Mouse (Mus musculus) CH12.LX (cell line): ENCODE data around the gene Vmn2r30. TPM values are rescaled to one million over a fixed set of nuclear protein-coding genes. Genes with fewer than 3 reads are reported as not detected.

Source experiments
- polyA plus RNA-seq: library from polyadenylated mRNA; unstranded; fragments of >175 nt; gene quantifications from 2 replicates; pipeline ENCODE4 v1.2.1, GENCODE M21; 2012; ENCODE audit warnings: low read depth; ENCODE audit not compliant: insufficient read length
- total RNA-seq, 2 experiments: library from RNA; depleted of rRNA; stranded (reverse); fragments of 300-350 nt in 1 of 2; fragments of >200 nt in 1 of 2; gene quantifications; 2 replicates each; pipeline ENCODE4 v1.2.3; 2012 to 2014

Vmn2r30 gene
- total and polyA plus RNA-seq, 3 experiments = not detected

Other genes with a start within 250 kb of the Vmn2r30 start
- 18.1 and 19.7 TPM in 2 replicates for gene Zfp954, start 216.1 kb downstream of the Vmn2r30 start, total RNA-seq (2012; rRNA removed)
- 18.6 and 19.4 TPM in 2 replicates for gene Zfp954, start 216.1 kb downstream of the Vmn2r30 start, total RNA-seq (2014; rRNA removed)
- gene Zfp954, start 216.1 kb downstream of the Vmn2r30 start, polyA plus RNA-seq = 7.5 and 7.6 TPM in 2 replicates
- gene Zfp773, start 200.9 kb downstream of the Vmn2r30 start, total RNA-seq (2012; rRNA removed) = 3.4 and 5.1 TPM in 2 replicates
- 4.3 and 4.4 TPM in 2 replicates for gene Zfp773, start 200.9 kb downstream of the Vmn2r30 start, total RNA-seq (2014; rRNA removed)
- gene Zfp773, start 200.9 kb downstream of the Vmn2r30 start, polyA plus RNA-seq = 6.4 and 7.0 TPM in 2 replicates
- gene Zfp418, start 166.3 kb downstream of the Vmn2r30 start, total RNA-seq (2012; rRNA removed) = 1.8 and 2.2 TPM in 2 replicates
- 0.92 and 1.3 TPM in 2 replicates for gene Zfp418, start 166.3 kb downstream of the Vmn2r30 start, total RNA-seq (2014; rRNA removed)
- gene Zfp418, start 166.3 kb downstream of the Vmn2r30 start, polyA plus RNA-seq = 0.89 and 1.2 TPM in 2 replicates
- gene Zfp772, start 127.6 kb downstream of the Vmn2r30 start, total RNA-seq (2012; rRNA removed) = 2.5 and 2.8 TPM in 2 replicates
- gene Zfp772, start 127.6 kb downstream of the Vmn2r30 start, total RNA-seq (2014; rRNA removed) = 3.4 and 3.5 TPM in 2 replicates
- gene Zfp772, start 127.6 kb downstream of the Vmn2r30 start, polyA plus RNA-seq = 1.6 and 1.7 TPM in 2 replicates
- not detected in 2 replicates for gene Vmn2r29, start 90.3 kb downstream of the Vmn2r30 start, total RNA-seq (2012; rRNA removed)
- gene Vmn2r29, start 90.3 kb downstream of the Vmn2r30 start, total RNA-seq (2014; rRNA removed) = not detected in 2 replicates
- not detected in 2 replicates for gene Vmn2r29, start 90.3 kb downstream of the Vmn2r30 start, polyA plus RNA-seq
- gene Gm45844, start 59.3 kb downstream of the Vmn2r30 start, total RNA-seq (2012; rRNA removed) = 0.08 and 0.34 TPM in 2 replicates
- not detected in 2 replicates for gene Gm45844, start 59.3 kb downstream of the Vmn2r30 start, total RNA-seq (2014; rRNA removed)
- gene Gm45844, start 59.3 kb downstream of the Vmn2r30 start, polyA plus RNA-seq = not detected in 2 replicates
- 12.1 and 13.2 TPM in 2 replicates for gene Clcn4, start 36.8 kb downstream of the Vmn2r30 start, total RNA-seq (2012; rRNA removed)
- 14.4 and 14.5 TPM in 2 replicates for gene Clcn4, start 36.8 kb downstream of the Vmn2r30 start, total RNA-seq (2014; rRNA removed)
- gene Clcn4, start 36.8 kb downstream of the Vmn2r30 start, polyA plus RNA-seq = 10.6 and 10.7 TPM in 2 replicates
- not detected in 2 replicates for gene Gm45783, start 37.0 kb upstream of the Vmn2r30 start, total RNA-seq (2012; rRNA removed)
- gene Gm45783, start 37.0 kb upstream of the Vmn2r30 start, total RNA-seq (2014; rRNA removed) = not detected in 2 replicates
- gene Gm45783, start 37.0 kb upstream of the Vmn2r30 start, polyA plus RNA-seq = not detected in 2 replicates
- gene Vmn2r31, start 62.1 kb upstream of the Vmn2r30 start, total RNA-seq (2012; rRNA removed) = not detected in 2 replicates
- gene Vmn2r31, start 62.1 kb upstream of the Vmn2r30 start, total RNA-seq (2014; rRNA removed) = not detected in 2 replicates
- not detected in 2 replicates for gene Vmn2r31, start 62.1 kb upstream of the Vmn2r30 start, polyA plus RNA-seq
- gene Vmn2r32, start 142.4 kb upstream of the Vmn2r30 start, total RNA-seq (2012; rRNA removed) = not detected in 2 replicates
- gene Vmn2r32, start 142.4 kb upstream of the Vmn2r30 start, total RNA-seq (2014; rRNA removed) = not detected in 2 replicates
- gene Vmn2r32, start 142.4 kb upstream of the Vmn2r30 start, polyA plus RNA-seq = not detected in 2 replicates
- gene Vmn2r33, start 229.2 kb upstream of the Vmn2r30 start, total RNA-seq (2012; rRNA removed) = not detected in 2 replicates
- gene Vmn2r33, start 229.2 kb upstream of the Vmn2r30 start, total RNA-seq (2014; rRNA removed) = not detected in 2 replicates
- not detected in 2 replicates for gene Vmn2r33, start 229.2 kb upstream of the Vmn2r30 start, polyA plus RNA-seq